11 mouse cellular contexts compared by ENCODE assay signal in genomic region chr14:32242401-32242800, GRCm38 (mm10). TPM values are rescaled to one million over a fixed set of nuclear protein-coding genes. Genes with fewer than 3 reads are reported as not detected.
DNase-seq lines count a peak whose midpoint lies in the region.
"Had no signal": no experiment of that assay in that cellular context is flagged by ENCODE, and none has a peak within 500 bp of the region (broad histone marks: within the 10 kb centered on the region; RNA-seq: fewer than 3 reads in every experiment).

No protein-coding gene starts in this region.

- DNase-seq in adrenal gland, postnatal 10 days = peak; percentile 7
- no peak for DNase-seq in adrenal gland, postnatal 4 days (ENCODE audit: low spot score in 2 of 2)
- DNase-seq in kidney, postnatal 10 days = peak; percentile 9
- DNase-seq in kidney, adult 8-10 months = no peak
- peak; percentile 20 for DNase-seq in 3T3-L1 (ENCODE audit: low read depth, low spot score)
- peak; percentile 48 for DNase-seq in layer of hippocampus, adult 11-12 months (ENCODE audit: low spot score)
- no peak for DNase-seq in heart, postnatal 4 days
- no peak for DNase-seq in spleen, adult 18-20 months
- DNase-seq: cerebellum, postnatal 10 days; left cerebral cortex, postnatal 4 days; lung, adult 18-20 months had no signal

RNA-seq across cellular contexts. Expression of gene Parg, which starts 40.7 kb away (rescaled TPM):
- total RNA-seq in adrenal gland, postnatal 10 days (2021) = 10 to 100 TPM; 50.2 to 54.2 TPM
- 10 to 100 TPM; 70.2 to 80.9 TPM for total RNA-seq in adrenal gland, postnatal 4 days (2021)
- total RNA-seq in heart, postnatal 4 days (2021) = 10 to 100 TPM; 30.3 to 39.6 TPM

RNA-seq across cellular contexts. Expression of gene Timm23, which starts 40.7 kb away (rescaled TPM):
- total RNA-seq in adrenal gland, postnatal 10 days (2021) = 100 to 1,000 TPM; 159 to 175 TPM
- total RNA-seq in adrenal gland, postnatal 4 days (2021) = 100 to 1,000 TPM; 108 to 118 TPM
- total RNA-seq in heart, postnatal 4 days (2021) = 100 to 1,000 TPM; 165 to 176 TPM

Comparison
In these comparisons a context has a peak if more than half of its experiments do, and no peak if none do; other contexts are left out.
1. DNase-seq: peak in adrenal gland, postnatal 10 days (single experiment), kidney, postnatal 10 days (single experiment), 3T3-L1 (single experiment) and layer of hippocampus, adult 11-12 months (single experiment); none in adrenal gland, postnatal 4 days (0 of 2), kidney, adult 8-10 months (0 of 2), heart, postnatal 4 days (single experiment) and spleen, adult 18-20 months (0 of 2).